Mouse (Mus musculus) ES-E14 (cell line): ENCODE data around the gene Stbd1.

Experiments used
- CHD2 ChIP-seq: IDR thresholded peaks from 2 replicates; pipeline ENCODE4 v1.6.1; 2014; ENCODE audit warnings: mild to moderate bottlenecking, low read depth, low read length, inconsistent platforms
- MAFK ChIP-seq: IDR thresholded peaks from 2 replicates; pipeline ENCODE4 v1.6.1; 2014; ENCODE audit warnings: mild to moderate bottlenecking, low read depth, low read length, inconsistent platforms; ENCODE audit not compliant: insufficient read depth
- ZC3H11A ChIP-seq: IDR thresholded peaks from 2 replicates; pipeline ENCODE4 v1.6.1; 2012; ENCODE audit warnings: low read depth, mild to moderate bottlenecking, inconsistent platforms, low read length, borderline replicate concordance

DNA sequence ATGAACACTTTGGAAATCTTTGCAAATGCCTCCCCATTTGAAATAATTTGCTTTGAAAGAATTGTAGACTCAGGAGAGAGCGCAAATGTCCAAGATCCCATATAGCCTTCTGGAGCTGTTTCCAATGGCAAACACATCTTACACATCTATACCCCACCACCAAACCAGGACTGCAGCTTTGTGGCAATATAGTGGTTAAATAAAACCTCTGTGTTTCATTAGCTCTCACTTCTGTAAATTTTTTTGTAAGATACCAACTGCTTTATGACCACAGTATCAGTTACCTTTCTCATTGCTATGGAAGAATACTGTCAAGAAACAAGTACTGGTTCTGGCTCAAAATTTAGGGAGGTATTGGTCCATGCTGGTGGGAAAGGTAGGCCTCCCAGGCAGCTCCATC, 46.9 kb upstream of the Stbd1 start:
- no peak for TF ChIP-seq ZC3H11A
- no peak for TF ChIP-seq CHD2
- no peak for TF ChIP-seq MAFK
